Mouse (Mus musculus) brain, embryonic 14.5 days (tissue): ENCODE measurements around the gene Agpat3.

ENCODE experiments used
- CTCF ChIP-seq: fragments of 200-500 bp; IDR thresholded peaks from 2 replicates; pipeline ENCODE4 v1.5.1; 2012; ENCODE audit warnings: inconsistent platforms, mild to moderate bottlenecking, moderate library complexity, borderline replicate concordance; ENCODE audit not compliant: insufficient read depth, insufficient read length; ENCODE audit errors: extremely low read depth
- POLR2A ChIP-seq: fragments of 200-500 bp; IDR thresholded peaks from 2 replicates; pipeline ENCODE4 v1.6.1; 2012; ENCODE audit warnings: mild to moderate bottlenecking, inconsistent platforms, borderline replicate concordance; ENCODE audit not compliant: poor library complexity, insufficient read depth, insufficient read length, severe bottlenecking; ENCODE audit errors: extremely low read depth

GRCm38 (mm10) chr10:78399090-78399657, 46.9 kb upstream of the Agpat3 start:
- no peak for TF ChIP-seq POLR2A
- no peak for TF ChIP-seq CTCF
